Mouse (Mus musculus) midbrain, embryonic 15.5 days (tissue): ENCODE data around the gene 2310050C09Rik. TPM values are rescaled to one million over a fixed set of nuclear protein-coding genes. Genes with fewer than 3 reads are reported as not detected.
A peak's percentile ranks its signal among the peaks of the same experiment; 100 is the strongest.

Source experiments
- ATAC-seq: fragments of 200-750 bp; cut with Nextera tagmentation; replicated peaks from 2 replicates; pipeline ENCODE4 v1.8.0; 2017; ENCODE audit warnings: moderate TSS enrichment
- H3K27ac ChIP-seq: fragments of 300-500 bp; sonication (generic); 2 replicates; pipeline ENCODE4 v1.5.1; 2015; ENCODE audit warnings: mild to moderate bottlenecking, inconsistent platforms
- H3K27me3 ChIP-seq: fragments of 300-500 bp; sonication (generic); replicated peaks from 2 replicates; pipeline ENCODE4 v1.6.1; 2015; ENCODE audit warnings: inconsistent platforms
- H3K36me3 ChIP-seq: fragments of 300-500 bp; sonication (generic); replicated peaks from 2 replicates; pipeline ENCODE4 v1.6.1; 2015; ENCODE audit warnings: inconsistent platforms
- H3K4me1 ChIP-seq: fragments of 300-500 bp; sonication (generic); 2 replicates; pipeline ENCODE4 v1.6.1; 2015; ENCODE audit warnings: inconsistent platforms
- H3K4me2 ChIP-seq: fragments of 300-500 bp; sonication (generic); 2 replicates; pipeline ENCODE4 v1.6.1; 2015; ENCODE audit warnings: inconsistent platforms, mild to moderate bottlenecking, moderate library complexity
- H3K4me3 ChIP-seq: fragments of 300-500 bp; sonication (generic); 2 replicates; pipeline ENCODE4 v1.5.1; 2015; ENCODE audit warnings: mild to moderate bottlenecking, inconsistent platforms
- H3K9ac ChIP-seq: fragments of 300-500 bp; sonication (generic); 2 replicates; pipeline ENCODE4 v1.6.1; 2015; ENCODE audit warnings: mild to moderate bottlenecking, inconsistent platforms
- H3K9me3 ChIP-seq: fragments of 300-500 bp; sonication (generic); 2 replicates; pipeline ENCODE4 v1.6.1; 2016; ENCODE audit warnings: inconsistent platforms
- WGBS: fragments of 180-500 bp; shearing (Covaris S2); methylation state at CpG from one replicate; pipeline ENCODE4 v1.1.7; 2015; ENCODE audit warnings: mixed read lengths; 5-methylcytosine and 5-hydroxymethylcytosine counted together
- polyA plus RNA-seq: library from polyadenylated mRNA; unstranded; fragments of >200 nt; fragmentation: Nextera tagmentation; extraction: Ambion mirVana; gene quantifications from 2 replicates; pipeline ENCODE4 v1.2.1, GENCODE M21; 2015

Gene 2310050C09Rik
- polyA plus RNA-seq = not detected in 2 replicates

DNA sequence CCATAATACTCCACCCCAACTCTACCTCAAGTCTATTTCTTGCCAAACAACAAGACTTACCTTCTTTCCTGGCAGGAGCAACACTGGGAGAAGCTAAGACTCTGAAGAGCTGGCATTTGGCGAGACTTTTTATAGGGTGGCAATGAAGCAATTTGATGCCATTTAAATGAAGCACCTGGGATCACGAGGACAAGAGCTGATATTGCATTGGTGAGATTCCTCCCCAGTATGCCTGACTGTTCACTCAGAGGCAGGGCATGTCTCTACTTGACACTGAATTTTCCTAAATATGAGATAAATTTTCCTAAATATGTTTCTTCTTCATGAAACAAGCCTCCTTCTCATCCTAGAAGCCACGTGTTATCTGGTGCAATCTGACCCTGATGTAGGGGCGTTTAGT lies at the start of gene 2310050C09Rik:
TSS of gene 2310050C09Rik (minus strand) at position 101 of the 400 bp plus-strand sequence.
- WGBS = 88% methylated on average over 4 of the region's 4 CpGs

DNA sequence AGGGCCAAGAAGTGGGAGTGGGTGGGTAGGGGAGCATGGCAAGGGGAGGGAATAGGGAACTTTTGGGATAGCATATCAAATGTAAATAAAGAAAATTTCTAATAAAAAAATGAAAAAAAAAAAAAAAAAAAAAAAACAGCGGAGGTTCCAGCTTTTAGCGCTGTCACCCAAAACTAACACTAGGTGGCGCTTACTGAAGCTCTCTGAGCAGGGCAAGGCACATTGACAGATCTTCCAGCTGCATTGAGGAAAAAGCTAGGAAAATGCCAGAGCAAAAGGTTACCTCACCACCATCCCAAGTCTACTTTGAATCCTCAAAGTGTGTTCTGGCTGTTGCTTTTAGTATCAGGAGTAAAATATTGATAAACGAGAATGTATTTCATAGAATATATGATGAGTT lies 37.6 kb upstream of the 2310050C09Rik start:
- H3K9me3 ChIP-seq = no peaks in the 10 kb centered on the region
- no peak overlapping the region for H3K4me3 ChIP-seq
- H3K9ac ChIP-seq = no peak overlapping the region
- H3K27me3 ChIP-seq = no peaks in the 10 kb centered on the region
- ATAC-seq = no peak; the same call in 1 of the 2 replicates
- no peak overlapping the region for H3K4me2 ChIP-seq
- H3K27ac ChIP-seq = no peak overlapping the region
- 28% methylated on average over 4 of the region's 4 CpGs for WGBS
- H3K4me1 ChIP-seq = no peaks in the 10 kb centered on the region
- H3K36me3 ChIP-seq = no peaks in the 10 kb centered on the region

More for the DNA sequence above, at the start of gene 2310050C09Rik:
- no peaks in the 10 kb centered on the region for H3K27me3 ChIP-seq
- H3K36me3 ChIP-seq = no peaks in the 10 kb centered on the region
- no peaks in the 10 kb centered on the region for H3K9me3 ChIP-seq
- H3K4me3 ChIP-seq = no peak within 1 kb of the TSS
- no peaks in the 10 kb centered on the region for H3K4me1 ChIP-seq
- H3K4me2 ChIP-seq = no peak within 1 kb of the TSS
- H3K27ac ChIP-seq = no peak within 1 kb of the TSS
- H3K9ac ChIP-seq = no peak within 1 kb of the TSS
- ATAC-seq = no peak

DNA sequence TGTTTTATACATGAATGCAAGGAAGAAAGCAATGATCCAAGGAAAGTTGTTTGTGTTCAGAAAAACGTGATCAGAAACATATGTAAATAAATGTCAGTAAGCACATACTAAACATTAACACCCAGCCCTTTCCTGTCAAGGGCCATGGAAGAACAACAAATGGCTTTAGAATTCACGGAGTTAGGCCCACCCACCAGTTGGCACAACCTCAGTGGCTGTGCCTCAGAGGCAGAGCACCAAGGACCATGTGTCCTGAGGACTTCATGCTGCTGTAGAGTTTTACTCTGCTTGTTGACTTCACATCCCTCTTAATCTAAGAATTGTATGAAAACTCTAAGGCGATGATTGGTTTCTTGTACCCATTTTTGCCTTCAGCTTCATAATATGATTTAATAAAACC lies 35.2 kb upstream of the 2310050C09Rik start:
- Histone ChIP-seq H3K27ac (no peak overlapping the region), H3K4me2 (no peak overlapping the region), H3K36me3 (no peaks in the 10 kb centered on the region), H3K27me3 (no peaks in the 10 kb centered on the region), H3K4me1 (no peaks in the 10 kb centered on the region), H3K4me3 (no peak overlapping the region), H3K9me3 (no peaks in the 10 kb centered on the region), H3K9ac (no peak overlapping the region)
- ATAC-seq = no peak
- WGBS = 67% methylated on average over 3 of the region's 3 CpGs

DNA sequence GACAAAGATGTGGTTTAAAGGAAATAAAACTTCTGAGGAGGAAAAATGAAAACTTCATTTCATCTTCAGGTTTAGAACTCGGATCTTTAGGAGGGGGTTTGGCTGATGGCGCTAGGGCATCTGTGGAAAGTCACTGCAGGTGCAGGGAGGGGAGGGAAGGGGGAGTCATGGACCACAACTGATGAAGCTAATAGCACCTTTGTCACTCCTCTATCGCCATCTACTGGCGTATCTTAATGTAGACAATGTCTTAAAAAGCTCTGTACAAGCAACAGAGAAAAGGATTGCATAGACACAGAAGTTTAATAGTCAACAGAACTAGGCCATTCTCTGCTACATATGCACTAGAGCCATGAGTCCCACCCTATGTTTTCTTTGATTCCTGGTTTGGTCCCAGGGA lies 33.6 kb upstream of the 2310050C09Rik start:
- Histone ChIP-seq H3K4me3 (no peak overlapping the region), H3K9ac (no peak overlapping the region), H3K27me3 (no peaks in the 10 kb centered on the region), H3K4me1 (no peaks in the 10 kb centered on the region), H3K27ac (no peak overlapping the region), H3K9me3 (no peaks in the 10 kb centered on the region), H3K36me3 (no peaks in the 10 kb centered on the region), H3K4me2 (no peak overlapping the region)
- WGBS = 37% methylated on average over 4 of the region's 4 CpGs
- peak; percentile 50; the same call in 1 of the 2 replicates for ATAC-seq

DNA sequence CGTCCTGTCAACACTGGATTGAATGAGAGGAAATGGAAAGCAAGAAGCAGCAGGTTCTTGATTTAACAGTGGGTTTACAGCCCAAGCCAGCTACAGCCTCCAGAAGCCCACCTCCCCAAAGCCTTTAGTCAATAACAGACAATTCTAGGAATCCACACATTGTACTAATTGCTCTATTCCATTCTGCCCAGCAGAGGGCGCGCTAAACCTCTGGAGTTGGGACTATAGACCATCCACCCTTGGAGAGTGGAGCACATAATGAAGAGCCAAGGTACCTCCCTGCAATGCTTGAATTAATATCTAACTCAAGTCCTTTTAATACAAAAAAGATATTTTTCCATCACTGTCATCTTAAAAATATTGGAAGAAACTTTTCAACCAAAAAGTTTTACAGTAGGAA lies 33.0 kb upstream of the 2310050C09Rik start:
- no peak overlapping the region for H3K27ac ChIP-seq
- no peaks in the 10 kb centered on the region for H3K4me1 ChIP-seq
- no peaks in the 10 kb centered on the region for H3K9me3 ChIP-seq
- H3K4me2 ChIP-seq = no peak overlapping the region
- no peak for ATAC-seq
- no peak overlapping the region for H3K4me3 ChIP-seq
- no peaks in the 10 kb centered on the region for H3K27me3 ChIP-seq
- H3K9ac ChIP-seq = no peak overlapping the region
- 25% methylated on average over 3 of the region's 3 CpGs for WGBS
- H3K36me3 ChIP-seq = no peaks in the 10 kb centered on the region

DNA sequence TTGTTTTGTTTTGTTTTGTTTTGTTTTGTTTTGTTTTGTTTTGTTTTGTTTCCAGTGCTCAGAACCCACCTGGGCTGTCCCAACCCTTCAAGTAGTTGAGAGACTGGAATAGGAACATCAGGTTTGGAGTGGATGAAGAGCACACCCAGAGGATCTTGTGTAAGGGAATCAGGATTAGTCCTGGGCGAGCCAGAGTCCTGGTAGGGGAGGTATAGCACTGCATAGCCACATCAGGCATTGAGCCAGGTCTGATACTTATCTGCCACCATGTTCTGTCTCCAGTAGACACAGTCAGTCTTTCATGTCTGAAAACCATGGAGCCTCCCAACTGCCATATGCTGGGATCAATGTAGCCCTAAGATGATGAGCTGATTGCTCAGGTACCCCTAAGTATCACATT lies 24.5 kb upstream of the 2310050C09Rik start:
- ATAC-seq = no peak
- Histone ChIP-seq H3K4me2 (no peak overlapping the region), H3K27me3 (no peaks in the 10 kb centered on the region), H3K9ac (no peak overlapping the region), H3K9me3 (no peaks in the 10 kb centered on the region), H3K4me3 (no peak overlapping the region), H3K4me1 (no peaks in the 10 kb centered on the region), H3K36me3 (no peaks in the 10 kb centered on the region), H3K27ac (no peak overlapping the region)
- 35% methylated on average over 1 of the region's 1 CpGs for WGBS

DNA sequence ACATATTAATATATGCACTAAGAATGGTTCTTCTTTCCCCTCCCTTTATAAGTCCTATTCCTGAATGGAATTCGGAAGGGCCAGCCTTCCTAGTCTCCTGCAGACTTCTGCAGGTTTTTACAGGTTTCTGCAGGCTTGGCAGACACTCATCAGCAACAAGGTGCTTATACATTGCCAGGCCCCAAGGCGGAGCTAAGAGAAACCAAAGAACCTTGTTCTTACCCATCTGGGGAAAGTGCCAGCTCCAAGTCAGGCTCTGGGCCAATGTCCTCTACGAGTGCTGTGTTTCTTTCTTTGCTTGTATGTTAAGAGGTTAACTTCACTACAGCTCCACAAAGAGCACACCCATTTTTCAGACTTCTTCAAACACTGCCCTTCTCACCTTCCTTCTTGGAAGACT lies 24.0 kb upstream of the 2310050C09Rik start:
- Histone ChIP-seq H3K9me3 (no peaks in the 10 kb centered on the region), H3K9ac (no peak overlapping the region), H3K27me3 (no peaks in the 10 kb centered on the region), H3K27ac (no peak overlapping the region), H3K4me1 (no peaks in the 10 kb centered on the region), H3K4me3 (no peak overlapping the region), H3K36me3 (no peaks in the 10 kb centered on the region), H3K4me2 (no peak overlapping the region)
- WGBS = 77% methylated on average over 3 of the region's 3 CpGs
- ATAC-seq = no peak

DNA sequence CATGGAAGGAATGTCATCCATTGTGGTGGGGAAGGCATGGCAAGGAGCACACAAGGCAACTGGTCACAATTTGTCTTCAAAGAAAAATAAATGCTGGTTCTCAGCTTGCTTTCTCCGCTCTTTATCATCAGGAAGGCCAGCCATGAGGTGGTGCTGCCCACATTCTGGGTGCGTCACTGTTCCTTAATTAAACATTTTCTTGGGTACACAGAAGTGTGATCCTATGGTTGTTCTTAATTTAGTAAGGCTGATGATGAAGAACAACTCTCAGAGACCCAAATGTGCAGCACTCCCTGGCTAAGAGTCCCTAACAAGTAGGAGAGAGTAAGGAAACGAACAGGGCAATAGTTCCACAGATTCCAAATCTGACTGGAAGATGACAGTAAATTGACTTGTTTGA lies 4.2 kb upstream of the 2310050C09Rik start:
- H3K9ac ChIP-seq = no peak overlapping the region
- H3K27ac ChIP-seq = no peak overlapping the region
- H3K36me3 ChIP-seq = no peaks in the 10 kb centered on the region
- H3K4me1 ChIP-seq = no peaks in the 10 kb centered on the region
- ATAC-seq = no peak
- H3K27me3 ChIP-seq = no peaks in the 10 kb centered on the region
- WGBS = 94% methylated on average over 3 of the region's 3 CpGs
- no peak overlapping the region for H3K4me2 ChIP-seq
- no peak overlapping the region for H3K4me3 ChIP-seq
- no peaks in the 10 kb centered on the region for H3K9me3 ChIP-seq

DNA sequence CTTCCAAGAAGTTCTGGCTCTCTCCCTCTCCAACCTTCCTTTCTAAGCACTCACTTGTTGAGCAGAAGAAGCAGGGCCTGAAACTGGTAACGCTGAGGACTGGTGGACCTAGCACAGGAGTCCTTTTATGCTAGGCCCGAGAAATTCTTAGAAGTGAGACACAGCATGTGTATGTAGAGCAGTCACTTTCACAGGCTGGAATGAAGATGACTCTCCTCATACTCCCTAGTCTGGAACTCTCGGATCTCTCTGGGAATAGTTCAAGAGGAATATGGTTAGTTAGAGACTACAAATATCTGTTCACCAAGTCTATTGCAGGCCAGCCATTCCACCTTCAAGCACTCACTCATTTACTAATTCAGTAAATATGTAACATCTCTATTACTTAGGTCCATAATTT lies 18.8 kb downstream of the 2310050C09Rik start, which contains the start of gene Lce1l:
TSS of gene Lce1l (minus strand) at position 101 of the 400 bp plus-strand sequence.
- WGBS = 91% methylated on average over 3 of the region's 3 CpGs
- Histone ChIP-seq H3K27me3 (no peaks in the 10 kb centered on the region), H3K4me1 (no peaks in the 10 kb centered on the region), H3K9me3 (no peaks in the 10 kb centered on the region), H3K4me3 (no peak within 1 kb of the TSS), H3K36me3 (no peaks in the 10 kb centered on the region), H3K4me2 (no peak within 1 kb of the TSS), H3K27ac (no peak within 1 kb of the TSS), H3K9ac (no peak within 1 kb of the TSS)
- ATAC-seq = no peak

DNA sequence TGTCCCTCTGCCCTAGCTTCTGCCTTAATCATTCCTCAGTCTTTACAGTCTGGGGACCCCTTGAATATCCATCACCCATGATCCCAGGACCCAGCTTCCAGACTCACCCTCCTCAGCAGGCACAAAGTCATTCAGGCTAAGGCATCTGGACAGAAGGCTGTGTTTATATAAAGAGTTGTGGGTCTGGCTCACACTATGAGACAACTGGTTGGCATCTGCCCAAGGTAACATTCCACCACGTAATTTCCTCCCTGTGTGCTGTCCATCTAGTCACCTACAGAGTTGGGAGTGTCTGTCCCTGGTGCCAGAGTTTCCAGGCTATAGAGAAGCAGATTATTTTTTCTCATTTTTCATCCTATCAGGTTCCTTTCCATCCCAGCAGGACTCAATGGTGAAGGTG lies 42.9 kb downstream of the 2310050C09Rik start, which contains the start of gene Kprp:
TSS of gene Kprp (minus strand) at position 140 of the 400 bp plus-strand sequence.
- no peak within 1 kb of the TSS for H3K4me3 ChIP-seq
- no peak within 1 kb of the TSS for H3K4me2 ChIP-seq
- no peaks in the 10 kb centered on the region for H3K36me3 ChIP-seq
- ATAC-seq = no peak
- H3K27me3 ChIP-seq = no peaks in the 10 kb centered on the region
- H3K27ac ChIP-seq = no peak within 1 kb of the TSS
- 66% methylated on average over 1 of the region's 1 CpGs for WGBS
- no peak within 1 kb of the TSS for H3K9ac ChIP-seq
- H3K9me3 ChIP-seq = no peaks in the 10 kb centered on the region
- H3K4me1 ChIP-seq = no peaks in the 10 kb centered on the region

DNA sequence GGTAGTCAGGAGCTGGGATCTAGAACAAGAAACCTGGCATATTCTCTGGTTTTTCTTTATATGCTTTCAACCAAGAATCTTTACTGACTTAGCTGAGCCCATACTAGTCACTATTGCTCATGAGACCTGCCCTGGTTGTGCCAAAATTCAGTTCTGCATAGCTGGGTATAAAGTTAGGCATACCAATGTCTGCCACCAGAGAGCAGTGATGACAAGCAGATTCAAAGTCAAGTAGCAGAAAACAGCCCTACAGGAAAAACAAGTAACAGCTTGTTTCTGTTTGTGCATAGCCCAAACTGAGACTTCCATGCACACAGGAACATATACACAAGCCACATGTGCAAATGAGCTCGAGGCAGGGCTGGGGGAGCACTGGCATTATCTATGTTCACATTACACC lies 44.2 kb downstream of the 2310050C09Rik start:
- H3K36me3 ChIP-seq = no peaks in the 10 kb centered on the region
- H3K9ac ChIP-seq = no peak overlapping the region
- H3K9me3 ChIP-seq = no peaks in the 10 kb centered on the region
- no peak overlapping the region for H3K4me3 ChIP-seq
- H3K4me2 ChIP-seq = no peak overlapping the region
- H3K27ac ChIP-seq = no peak overlapping the region
- H3K4me1 ChIP-seq = no peaks in the 10 kb centered on the region
- no peaks in the 10 kb centered on the region for H3K27me3 ChIP-seq
- no peak for ATAC-seq
- WGBS = 33% methylated on average over 1 of the region's 1 CpGs
